Mouse (Mus musculus): ENCODE measurements around the gene Agpat2. TPM values are rescaled to one million over a fixed set of nuclear protein-coding genes. Genes with fewer than 3 reads are reported as not detected.

Gene Agpat2
- total and polyA plus RNA-seq, 3 experiments = 22.3 to 42.4 TPM; not detected in 1

GRCm38 (mm10) chr2:26597810-26598209 lies 6.4 kb downstream of the Agpat2 start:
- H3K27ac ChIP-seq (ENCODE audit: control insufficient read depth, low read depth, low read length) = no peak overlapping the region
- no peaks in the 10 kb centered on the region for H3K27me3 ChIP-seq (ENCODE audit: control insufficient read depth in 1 of 2, insufficient read depth in 2 of 2, low read length in 2 of 2)
- no peak overlapping the region for H3K9ac ChIP-seq (ENCODE audit: control insufficient read depth, low read depth, low read length, poor library complexity, severe bottlenecking)
- no peaks in the 10 kb centered on the region for H3K4me1 ChIP-seq (ENCODE audit: control insufficient read depth in 1 of 2, insufficient read depth in 2 of 2, low read length in 2 of 2)
- no peaks in the 10 kb centered on the region for H3K9me3 ChIP-seq (replicated peaks; ENCODE audit: insufficient read depth, low read length)
- TF ChIP-seq JUND (IDR thresholded peaks at IDR 0.05; ENCODE audit: low read depth, low read length) (no peak), MAZ (IDR thresholded peaks at IDR 0.05; ENCODE audit: low read depth, low read length) (no peak), E2F4 (IDR thresholded peaks at IDR 0.05; ENCODE audit: borderline replicate concordance, low read depth, low read length) (no peak), USF1 (IDR thresholded peaks at IDR 0.05; ENCODE audit: low read depth, low read length) (no peak)
- H3K79me2 ChIP-seq (ENCODE audit: control insufficient read depth, insufficient read depth, low read length, poor library complexity) = no peaks in the 10 kb centered on the region
- no peak overlapping the region for H3K4me3 ChIP-seq (ENCODE audit: control insufficient read depth in 1 of 2, insufficient read depth in 1 of 2, low read depth in 2 of 2, low read length in 2 of 2)
- no peak for DNase-seq (ENCODE audit: low read depth, low spot score)
- H3K36me3 ChIP-seq (ENCODE audit: control insufficient read depth in 1 of 2, insufficient read depth in 2 of 2, low read length in 2 of 2) = no peaks in the 10 kb centered on the region

GRCm38 (mm10) chr2:26596898-26597297 lies 7.3 kb downstream of the Agpat2 start:
- no peak overlapping the region for H3K27ac ChIP-seq (ENCODE audit: control insufficient read depth, low read depth, low read length)

GRCm38 (mm10) chr2:26595725-26596435 lies 8.3 kb downstream of the Agpat2 start:
- no peak overlapping the region for H3K4me3 ChIP-seq (ENCODE audit: control insufficient read depth in 1 of 2, insufficient read depth in 1 of 2, low read depth in 2 of 2, low read length in 2 of 2)
- no peaks in the 10 kb centered on the region for H3K36me3 ChIP-seq (ENCODE audit: control insufficient read depth in 1 of 2, insufficient read depth in 2 of 2, low read length in 2 of 2)
- TF ChIP-seq E2F4 (IDR thresholded peaks at IDR 0.05; ENCODE audit: borderline replicate concordance, low read depth, low read length) (no peak), MEF2A (IDR thresholded peaks at IDR 0.05; ENCODE audit: extremely low read depth, insufficient replicate concordance, low read depth, low read length, poor library complexity, severe bottlenecking) (no peak), UBTF (IDR thresholded peaks at IDR 0.05; ENCODE audit: borderline replicate concordance, insufficient read depth, low read depth, low read length) (no peak), TCF12 (IDR thresholded peaks at IDR 0.05; ENCODE audit: low read depth, low read length) (no peak), BHLHE40 (IDR thresholded peaks at IDR 0.05; ENCODE audit: borderline replicate concordance, low read depth, low read length) (no peak), MYC (IDR thresholded peaks at IDR 0.05; ENCODE audit: low read depth, low read length) (no peak), MAZ (IDR thresholded peaks at IDR 0.05; ENCODE audit: low read depth, low read length) (no peak), HCFC1 (IDR thresholded peaks at IDR 0.05; ENCODE audit: low read depth, low read length) (no peak), ZC3H11A (IDR thresholded peaks at IDR 0.05; ENCODE audit: low read depth, low read length) (no peak), EP300 (IDR thresholded peaks at IDR 0.05; ENCODE audit: low read depth in 1 of 2, low read length in 2 of 2) (no peak), MXI1 (IDR thresholded peaks at IDR 0.05; ENCODE audit: low read depth, low read length) (no peak), ZMIZ1 (IDR thresholded peaks at IDR 0.05; ENCODE audit: low read depth, low read length) (no peak), ELF1 (IDR thresholded peaks at IDR 0.05; ENCODE audit: low read depth, low read length) (no peak), POLR2A (IDR thresholded peaks at IDR 0.05; ENCODE audit: control insufficient read depth in 1 of 2, insufficient read depth in 1 of 2, low read depth in 1 of 2, low read length in 2 of 2, poor library complexity in 1 of 2) (no peak)
- no peaks in the 10 kb centered on the region for H3K79me2 ChIP-seq (ENCODE audit: control insufficient read depth, insufficient read depth, low read length, poor library complexity)
- no peaks in the 10 kb centered on the region for H3K9me3 ChIP-seq (replicated peaks; ENCODE audit: insufficient read depth, low read length)
- no peaks in the 10 kb centered on the region for H3K27me3 ChIP-seq (ENCODE audit: control insufficient read depth in 1 of 2, insufficient read depth in 2 of 2, low read length in 2 of 2)
- H3K9ac ChIP-seq (ENCODE audit: control insufficient read depth, low read depth, low read length, poor library complexity, severe bottlenecking) = no peak overlapping the region
- H3K27ac ChIP-seq (ENCODE audit: control insufficient read depth, low read depth, low read length) = no peak overlapping the region
- DNase-seq (ENCODE audit: low read depth, low spot score) = no peak
- no peaks in the 10 kb centered on the region for H3K4me1 ChIP-seq (ENCODE audit: control insufficient read depth in 1 of 2, insufficient read depth in 2 of 2, low read length in 2 of 2)

More at GRCm38 (mm10) chr2:26596898-26597297, 7.3 kb downstream of the Agpat2 start:
- Histone ChIP-seq H3K9me3 (replicated peaks; ENCODE audit: insufficient read depth, low read length) (no peaks in the 10 kb centered on the region), H3K4me3 (ENCODE audit: control insufficient read depth in 1 of 2, insufficient read depth in 1 of 2, low read depth in 2 of 2, low read length in 2 of 2) (no peak overlapping the region), H3K27me3 (ENCODE audit: control insufficient read depth in 1 of 2, insufficient read depth in 2 of 2, low read length in 2 of 2) (no peaks in the 10 kb centered on the region), H3K9ac (ENCODE audit: control insufficient read depth, low read depth, low read length, poor library complexity, severe bottlenecking) (no peak overlapping the region), H3K79me2 (ENCODE audit: control insufficient read depth, insufficient read depth, low read length, poor library complexity) (no peaks in the 10 kb centered on the region), H3K36me3 (ENCODE audit: control insufficient read depth in 1 of 2, insufficient read depth in 2 of 2, low read length in 2 of 2) (no peaks in the 10 kb centered on the region), H3K4me1 (ENCODE audit: control insufficient read depth in 1 of 2, insufficient read depth in 2 of 2, low read length in 2 of 2) (no peaks in the 10 kb centered on the region)
- TF ChIP-seq RAD21 (IDR thresholded peaks at IDR 0.05; ENCODE audit: low read depth, low read length) (no peak), EP300 (IDR thresholded peaks at IDR 0.05; ENCODE audit: low read depth in 1 of 2, low read length in 2 of 2) (no peak), ETS1 (IDR thresholded peaks at IDR 0.05; ENCODE audit: low read depth, low read length) (no peak), MXI1 (IDR thresholded peaks at IDR 0.05; ENCODE audit: low read depth, low read length) (no peak), MEF2A (IDR thresholded peaks at IDR 0.05; ENCODE audit: extremely low read depth, insufficient replicate concordance, low read depth, low read length, poor library complexity, severe bottlenecking) (no peak), CHD2 (IDR thresholded peaks at IDR 0.05; ENCODE audit: low read length) (no peak), RCOR1 (IDR thresholded peaks at IDR 0.05; ENCODE audit: low read depth, low read length) (no peak), NRF1 (IDR thresholded peaks at IDR 0.05; ENCODE audit: insufficient read depth, low read depth, low read length, poor library complexity, severe bottlenecking) (no peak), POLR2AphosphoS2 (IDR thresholded peaks at IDR 0.05; ENCODE audit: low read length) (no peak), ZKSCAN1 (IDR thresholded peaks at IDR 0.05; ENCODE audit: low read depth, low read length) (no peak), MAZ (IDR thresholded peaks at IDR 0.05; ENCODE audit: low read depth, low read length) (no peak)
- no peak for DNase-seq (ENCODE audit: low read depth, low spot score)

Measured in MEL (cell line).